Mouse (Mus musculus) cerebellum, postnatal 10 days (tissue): ENCODE measurements around the gene Slc35a2.

Source experiments
- DNase-seq, 2 experiments: peaks; one replicate each; pipeline ENCODE4 v3.0.0; 2021; ENCODE audit warnings: mixed read lengths in 2 of 2

Gene Slc35a2

GRCm38 (mm10) chrX:7883841-7884567 is at the start of gene Slc35a2:
Gene Slc35a2, plus strand, starts transcription at chrX:7884028.
- peak; percentile 88 to 92 for DNase-seq

- DNase-seq = no peak
Observed at GRCm38 (mm10) chrX:7837146-7837545, 46.7 kb upstream of the Slc35a2 start.

GRCm38 (mm10) chrX:7840842-7841162 is 43.0 kb upstream of the Slc35a2 start:
- no peak for DNase-seq

DNA sequence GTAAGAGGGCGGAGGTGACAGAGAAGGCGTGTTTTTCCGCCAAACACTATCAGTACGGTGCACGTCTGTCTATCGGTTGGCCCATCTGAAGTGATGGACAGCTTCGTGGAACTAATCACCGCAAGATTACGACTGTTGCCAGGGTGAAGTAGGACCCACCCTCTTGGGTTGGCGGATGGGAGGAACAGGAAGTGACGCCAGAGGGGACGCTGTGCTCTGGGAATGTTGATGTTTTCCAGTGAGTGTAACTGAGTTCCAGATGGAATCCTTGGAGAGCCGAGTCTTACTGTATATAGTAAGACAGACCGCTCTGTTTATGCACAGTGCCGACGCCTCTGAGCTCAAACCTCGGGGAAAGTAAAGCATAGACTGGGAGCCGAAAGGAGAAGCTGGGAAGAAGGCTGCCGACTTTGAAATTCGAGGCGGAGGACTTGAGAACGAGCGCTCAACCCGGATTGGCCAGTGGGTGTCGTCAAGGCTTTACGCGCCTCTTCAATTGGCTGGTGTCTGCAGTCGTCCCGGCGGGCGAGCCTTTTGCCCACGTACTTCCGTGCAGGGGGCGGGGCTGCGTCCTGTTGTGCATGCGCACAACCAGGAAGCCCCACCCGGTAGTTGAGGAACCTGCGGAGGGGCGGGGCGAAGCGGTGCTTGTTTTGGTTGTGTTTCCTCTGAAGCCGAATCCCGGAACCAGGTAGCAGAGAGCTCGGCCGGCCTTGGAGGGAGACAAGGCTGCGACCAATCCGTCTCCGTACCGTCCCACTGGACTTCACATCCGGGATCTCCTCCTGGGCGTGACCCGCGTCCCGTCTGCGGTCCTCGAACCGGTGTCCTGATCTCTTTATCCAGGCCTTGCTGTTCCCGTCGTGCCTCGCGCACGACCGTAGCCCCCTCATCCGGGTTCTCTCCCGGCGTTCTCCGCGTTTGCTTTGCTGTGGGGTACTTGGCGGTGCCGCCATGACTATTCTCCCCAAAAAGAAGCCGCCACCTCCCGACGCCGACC is 42.4 kb upstream of the Slc35a2 start, which contains the start of gene Otud5:
Gene Otud5, plus strand, starts transcription at position 202 of the 1,000 bp plus-strand sequence.
- peak; percentile 95 to 97 for DNase-seq

GRCm38 (mm10) chrX:7842318-7842717 is 41.5 kb upstream of the Slc35a2 start:
- DNase-seq = peak; percentile 43 to 45

DNA sequence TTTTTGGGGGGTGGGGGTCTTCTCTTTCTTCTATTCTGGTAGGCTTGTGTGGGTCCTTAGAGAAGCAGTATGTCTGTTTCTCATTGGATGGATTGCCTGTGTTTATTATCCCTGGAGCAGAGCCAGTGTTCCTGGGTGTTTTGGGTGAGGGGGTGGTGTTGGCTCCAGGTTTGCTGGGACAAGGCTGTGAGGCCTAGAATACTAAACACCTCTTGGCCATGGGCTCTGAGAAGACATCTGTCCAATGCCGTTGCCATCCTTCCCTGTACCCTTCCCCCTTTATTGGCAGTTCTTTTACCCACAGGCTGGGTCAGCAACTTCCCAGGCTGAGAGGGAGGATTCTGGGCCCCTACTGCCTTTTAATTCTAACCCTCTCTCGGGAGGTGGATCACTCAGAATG is 36.0 kb upstream of the Slc35a2 start:
- DNase-seq = peak; percentile 69 to 75

- peak; percentile 59 for DNase-seq
Observed at GRCm38 (mm10) chrX:7854578-7854977, 29.2 kb upstream of the Slc35a2 start.

- no peak for DNase-seq
Observed at GRCm38 (mm10) chrX:7859191-7859753, 24.6 kb upstream of the Slc35a2 start.

GRCm38 (mm10) chrX:7863181-7863580 is 20.6 kb upstream of the Slc35a2 start:
- DNase-seq = no peak

DNA sequence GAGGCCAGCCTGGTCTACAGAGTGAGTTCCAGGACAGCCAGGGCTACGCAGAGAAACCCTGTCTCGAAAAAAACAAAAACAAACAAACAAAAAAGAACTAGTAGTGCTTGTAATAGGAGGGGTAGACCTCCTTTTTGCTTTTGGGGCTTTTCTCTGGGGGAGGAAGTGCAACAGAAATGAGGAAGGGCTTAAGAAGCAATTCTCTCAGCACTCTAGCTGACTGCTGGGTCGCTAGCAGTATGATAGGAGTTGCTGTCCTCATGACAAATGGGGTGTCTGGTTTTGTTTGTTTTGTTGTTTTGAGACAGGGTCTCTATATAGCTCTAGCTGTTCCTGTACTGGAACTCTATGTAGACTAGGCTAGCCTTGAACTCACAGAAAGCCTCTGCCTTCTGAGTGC is 19.3 kb upstream of the Slc35a2 start:
- no peak for DNase-seq

DNA sequence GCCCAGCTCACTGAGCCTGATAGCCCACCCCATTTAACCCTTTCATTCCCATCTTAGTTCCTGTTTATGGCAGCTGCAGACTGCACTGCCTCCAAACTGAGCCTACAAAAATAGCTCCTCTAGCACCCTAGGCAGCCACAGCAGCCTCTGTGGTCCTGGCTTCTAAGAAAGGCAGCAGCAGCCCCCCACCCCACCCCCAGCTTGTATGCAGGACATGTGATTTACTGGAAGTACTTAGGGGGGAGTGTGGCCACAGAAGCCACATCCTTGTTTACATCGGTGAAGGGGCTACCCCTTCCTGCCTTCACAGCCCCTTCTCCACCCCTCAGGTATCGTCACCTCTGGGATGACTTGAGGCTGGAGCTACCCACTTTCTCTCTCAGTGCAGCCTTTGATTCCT is 18.5 kb upstream of the Slc35a2 start:
- DNase-seq = no peak

GRCm38 (mm10) chrX:7865786-7866185 is 18.0 kb upstream of the Slc35a2 start:
- DNase-seq = no peak

- no peak for DNase-seq
Observed at GRCm38 (mm10) chrX:7867141-7867540, 16.7 kb upstream of the Slc35a2 start.

DNA sequence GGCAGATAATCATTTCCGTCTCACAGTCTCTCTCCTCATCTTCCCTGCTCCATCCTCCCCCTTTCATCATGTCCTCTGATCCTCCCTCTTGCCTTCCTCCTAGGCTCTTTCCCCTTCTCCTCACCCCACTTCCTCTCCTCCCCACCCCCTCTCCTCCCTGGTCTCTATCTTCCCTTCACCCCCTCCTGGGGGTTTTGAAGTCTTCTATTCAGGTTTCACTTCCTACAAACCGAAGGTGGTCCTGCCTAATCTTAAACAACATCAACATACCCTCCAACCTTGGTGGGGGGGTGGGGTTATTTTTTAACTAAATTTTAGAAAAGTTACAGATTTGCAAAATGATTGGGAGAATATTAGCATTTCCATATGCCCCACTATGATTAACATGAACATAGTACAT is 15.3 kb upstream of the Slc35a2 start:
- no peak for DNase-seq

DNA sequence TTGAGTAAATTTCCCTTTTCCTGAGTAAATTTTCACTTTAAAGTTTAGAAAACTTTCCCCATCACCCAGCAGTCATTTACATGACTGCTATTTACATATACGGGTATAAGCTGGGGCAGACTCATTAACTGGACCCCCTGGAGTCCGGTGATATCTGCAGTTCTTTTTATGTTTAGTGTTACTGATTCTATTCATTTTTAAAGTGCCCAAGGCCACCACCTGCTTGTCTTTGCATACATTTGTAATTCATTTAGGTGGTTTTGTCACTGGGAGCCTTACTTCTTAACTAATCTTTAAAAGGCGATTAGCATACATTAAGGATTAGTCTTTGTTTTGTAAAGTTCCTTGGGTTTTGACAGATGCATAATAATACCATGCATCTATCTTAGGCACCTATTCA is 14.0 kb upstream of the Slc35a2 start:
- no peak for DNase-seq

DNA sequence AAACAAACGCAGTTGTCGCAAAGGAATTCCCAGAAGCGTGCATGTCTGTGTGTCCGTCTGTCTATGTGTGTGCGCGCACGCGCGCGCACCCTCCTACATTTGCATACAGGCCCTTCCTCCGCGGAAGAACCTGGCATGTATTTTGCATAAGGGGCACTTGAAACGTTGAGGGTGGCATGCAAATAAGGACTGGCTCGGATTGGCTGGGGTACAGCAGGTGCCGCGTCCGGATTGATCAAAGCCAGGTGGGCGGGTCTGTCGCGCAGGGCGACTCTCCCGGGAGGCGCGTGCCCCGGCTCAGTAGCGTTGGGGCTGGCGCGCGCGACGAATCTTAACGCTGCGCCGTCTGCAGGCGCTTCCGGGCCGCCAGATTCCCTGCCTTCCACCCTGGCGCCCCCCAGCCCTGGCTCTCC is 5.8 kb upstream of the Slc35a2 start, which contains the start of gene Pim2:
Gene Pim2, plus strand, starts transcription at position 256 of the 413 bp plus-strand sequence.
- DNase-seq = peak; percentile 90 to 93

DNA sequence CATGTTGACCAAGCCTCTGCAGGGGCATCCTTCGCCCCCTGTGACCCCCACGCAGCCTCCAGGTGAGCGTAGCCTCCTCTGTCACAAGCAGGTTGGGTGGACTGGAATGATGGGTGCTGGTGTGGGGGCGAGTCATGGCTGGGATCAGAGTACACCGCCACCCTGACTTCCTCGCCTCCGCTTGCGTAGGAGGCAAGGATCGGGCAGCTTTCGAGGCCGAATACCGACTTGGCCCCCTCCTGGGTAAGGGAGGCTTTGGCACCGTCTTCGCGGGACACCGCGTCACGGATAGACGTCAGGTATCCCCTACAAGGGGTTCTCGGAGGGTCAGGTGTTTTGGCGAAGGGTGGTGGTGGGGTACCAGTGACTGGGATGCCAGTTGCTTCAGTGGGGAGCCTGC is 5.3 kb upstream of the Slc35a2 start:
- peak; percentile 54 to 57 for DNase-seq

DNA sequence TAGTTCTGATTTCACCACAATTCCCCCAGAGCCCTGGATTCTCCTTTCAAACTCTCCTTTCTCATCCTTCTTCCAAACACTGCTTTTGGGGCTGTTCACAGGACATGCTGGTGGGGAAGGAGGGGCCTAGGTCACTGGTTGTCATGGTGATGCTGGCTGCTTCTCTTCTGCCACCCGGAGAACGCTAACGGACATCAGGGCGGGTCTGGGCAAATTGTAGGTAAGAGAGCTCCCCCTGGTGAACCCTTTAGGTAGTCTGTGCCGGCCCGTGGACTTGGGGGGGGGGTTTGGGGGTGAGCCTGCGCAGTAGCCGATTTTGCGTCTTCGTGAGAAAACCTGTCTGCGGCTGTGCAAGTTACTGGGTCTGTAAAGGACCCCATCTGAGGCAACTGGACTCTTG is 4.0 kb upstream of the Slc35a2 start:
- peak; percentile 85 to 86 for DNase-seq

DNA sequence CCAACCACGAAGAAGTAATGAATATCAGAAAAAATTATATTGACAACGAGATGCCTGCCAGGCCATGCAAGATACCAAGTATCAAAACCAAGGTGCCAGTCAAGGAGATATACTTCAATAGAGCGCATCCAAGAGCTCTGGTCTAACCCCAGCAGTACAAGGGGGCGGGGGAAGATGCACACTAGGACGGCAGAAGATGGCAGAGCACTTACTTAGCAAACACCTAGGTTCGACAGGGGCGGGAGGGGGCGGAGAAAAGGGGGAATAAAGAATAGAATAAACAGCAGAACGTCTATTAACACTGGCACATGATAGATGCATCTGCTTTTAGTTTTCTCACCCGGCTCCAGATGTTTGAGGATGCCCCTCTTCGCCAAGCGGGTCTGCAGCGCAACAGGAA is 14.4 kb downstream of the Slc35a2 start:
- DNase-seq = peak in 1 of 2 experiments; percentile 17

- DNase-seq = peak; percentile 88 to 93
Observed at GRCm38 (mm10) chrX:7898880-7899874, 15.3 kb downstream of the Slc35a2 start, which contains the start of the genes Pqbp1 and Timm17b. Gene Pqbp1, minus strand, starts transcription at chrX:7899269. Gene Timm17b, plus strand, starts transcription at chrX:7899357.

- DNase-seq = no peak
Observed at GRCm38 (mm10) chrX:7904441-7904840, 20.6 kb downstream of the Slc35a2 start.

DNA sequence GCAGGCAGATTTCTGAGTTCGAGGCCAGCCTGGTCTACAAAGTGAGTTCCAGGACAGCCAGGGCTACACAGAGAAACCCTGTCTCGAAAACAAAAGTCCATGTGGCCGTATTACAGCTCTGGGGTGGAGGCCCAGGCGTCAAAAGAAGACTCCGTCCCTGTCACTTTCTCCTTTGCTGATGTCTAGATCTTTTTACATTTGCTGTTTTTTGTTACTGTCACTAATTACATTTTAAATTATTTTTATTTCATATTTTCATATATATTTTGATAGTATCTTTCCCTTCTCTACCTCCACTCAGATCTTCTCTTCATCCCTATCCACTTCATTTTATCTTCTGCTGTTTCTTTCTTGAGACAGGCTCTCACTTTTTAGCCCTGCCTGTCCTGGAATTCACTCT is 23.9 kb downstream of the Slc35a2 start, which contains the start of gene Gm10491:
Gene Gm10491, minus strand, starts transcription at position 101 of the 400 bp plus-strand sequence.
- no peak for DNase-seq
